Mouse (Mus musculus): Measurements from ENCODE around the gene Camta1.

DNA sequence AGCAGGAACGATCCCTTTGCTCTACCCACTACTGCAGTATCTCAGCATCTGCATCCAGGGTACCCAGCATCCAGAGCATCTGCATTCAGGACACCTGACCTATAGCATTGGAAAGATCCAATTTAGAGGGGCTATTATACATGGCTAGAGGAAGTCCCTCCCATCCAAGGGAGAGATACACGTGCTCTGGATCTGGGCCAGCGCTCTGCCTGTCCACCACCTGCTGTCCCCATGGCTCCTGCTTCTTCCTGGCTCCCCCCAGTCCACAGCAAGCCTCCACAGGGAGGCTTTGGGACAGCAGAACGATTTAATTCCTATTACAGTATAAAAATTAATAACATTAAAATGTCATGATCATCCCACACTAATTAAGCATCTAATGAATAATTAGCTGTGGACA lies 605.1 kb downstream of the Camta1 start:
- TF ChIP-seq CTCF (IDR thresholded peaks at IDR 0.05; ENCODE audit: borderline replicate concordance, insufficient read depth, low read depth, low read length) (no peak), POLR2A (IDR thresholded peaks at IDR 0.05; ENCODE audit: borderline replicate concordance, insufficient read depth, low read length) (no peak)
